Mouse (Mus musculus): Measurements from ENCODE around the gene Nuak2. TPM values are rescaled to one million over a fixed set of nuclear protein-coding genes. Genes with fewer than 3 reads are reported as not detected.

Nuak2 gene
- total and polyA plus RNA-seq, 2 experiments from 2014 or later: 7.0 to 9.9 TPM

DNA sequence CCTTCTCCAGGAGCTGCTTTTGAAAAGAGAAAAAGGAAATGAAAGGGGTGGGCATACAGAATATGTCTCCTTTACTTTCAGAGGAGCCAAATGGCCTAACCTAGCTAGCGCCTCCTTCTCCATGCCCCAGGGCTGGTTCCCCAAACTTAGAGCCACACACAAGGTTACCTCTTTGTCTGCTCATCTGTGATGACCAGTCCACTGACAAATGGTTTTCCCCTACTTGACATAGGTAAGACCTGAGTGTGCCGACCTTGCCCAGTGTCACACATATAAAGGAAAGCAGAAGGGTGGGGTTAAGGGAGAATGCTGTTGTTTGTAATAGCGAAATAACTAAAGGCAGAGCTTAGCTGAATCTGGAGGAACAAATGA is 58.9 kb downstream of the Nuak2 start:
- H3K27me3 ChIP-seq (ENCODE audit: insufficient read depth, low read length): no peaks in the 10 kb centered on the region
- H3K4me3 ChIP-seq (ENCODE audit: low read depth, low read length): no peak overlapping the region
- H3K4me1 ChIP-seq (ENCODE audit: insufficient read depth, low read length): 0 out of 2 replicates have a peak, but pooled peaks cover 16% of the 10 kb centered on the region
- no peak overlapping the region for H3K4me2 ChIP-seq (ENCODE audit: low read depth, low read length, poor library complexity, severe bottlenecking)
- H3K36me3 ChIP-seq (ENCODE audit: insufficient read depth, low read length): peaks cover 26% of the 10 kb centered on the region
- H3K27ac ChIP-seq (ENCODE audit: low read depth, low read length): no peak overlapping the region
- DNase-seq (ENCODE audit: low spot score): no peak
- WGBS: 75% methylated on average over 3 of the region's 3 CpGs
- TF ChIP-seq CTCF (IDR thresholded peaks at IDR 0.05): no peak
- H3K9ac ChIP-seq (replicated peaks; ENCODE audit: low read length, poor library complexity, severe bottlenecking): no peak overlapping the region
- H3K9me3 ChIP-seq (ENCODE audit: low read length): no peaks in the 10 kb centered on the region
- no peak for ATAC-seq (ENCODE audit: low FRiP score)

DNA sequence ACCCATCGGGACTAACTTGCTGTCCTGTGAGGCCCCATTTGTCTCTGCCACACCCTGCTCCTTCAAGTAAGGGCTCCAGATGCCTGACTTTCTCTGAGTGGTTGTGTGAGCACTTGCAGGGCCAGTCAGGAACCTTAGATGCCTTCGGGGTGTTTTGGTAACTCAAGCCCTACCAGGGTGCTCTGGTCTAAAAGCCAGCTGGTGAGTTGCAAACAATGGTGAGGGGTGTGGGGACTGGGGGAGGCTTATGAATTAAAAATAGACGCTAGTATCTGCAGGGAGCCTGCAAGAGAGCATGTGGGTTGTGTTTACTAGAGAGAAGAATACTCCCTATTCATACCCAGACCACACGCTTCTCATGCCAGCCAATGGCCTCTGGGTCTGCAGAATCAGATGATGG is 59.3 kb downstream of the Nuak2 start:
- no peak for ATAC-seq (ENCODE audit: low FRiP score)
- Histone ChIP-seq H3K27ac (ENCODE audit: low read depth, low read length) (no peak overlapping the region), H3K9me3 (ENCODE audit: low read length) (no peaks in the 10 kb centered on the region), H3K36me3 (ENCODE audit: insufficient read depth, low read length) (peaks cover 30% of the 10 kb centered on the region), H3K4me2 (ENCODE audit: low read depth, low read length, poor library complexity, severe bottlenecking) (no peak overlapping the region), H3K9ac (replicated peaks; ENCODE audit: low read length, poor library complexity, severe bottlenecking) (no peak overlapping the region), H3K27me3 (ENCODE audit: insufficient read depth, low read length) (no peaks in the 10 kb centered on the region), H3K4me1 (ENCODE audit: insufficient read depth, low read length) (0 out of 2 replicates have a peak, but pooled peaks cover 16% of the 10 kb centered on the region), H3K4me3 (ENCODE audit: low read depth, low read length) (no peak overlapping the region)
- DNase-seq (ENCODE audit: low spot score): no peak
- TF ChIP-seq CTCF (IDR thresholded peaks at IDR 0.05): no peak
- WGBS: 39% methylated on average over 4 of the region's 4 CpGs

DNA sequence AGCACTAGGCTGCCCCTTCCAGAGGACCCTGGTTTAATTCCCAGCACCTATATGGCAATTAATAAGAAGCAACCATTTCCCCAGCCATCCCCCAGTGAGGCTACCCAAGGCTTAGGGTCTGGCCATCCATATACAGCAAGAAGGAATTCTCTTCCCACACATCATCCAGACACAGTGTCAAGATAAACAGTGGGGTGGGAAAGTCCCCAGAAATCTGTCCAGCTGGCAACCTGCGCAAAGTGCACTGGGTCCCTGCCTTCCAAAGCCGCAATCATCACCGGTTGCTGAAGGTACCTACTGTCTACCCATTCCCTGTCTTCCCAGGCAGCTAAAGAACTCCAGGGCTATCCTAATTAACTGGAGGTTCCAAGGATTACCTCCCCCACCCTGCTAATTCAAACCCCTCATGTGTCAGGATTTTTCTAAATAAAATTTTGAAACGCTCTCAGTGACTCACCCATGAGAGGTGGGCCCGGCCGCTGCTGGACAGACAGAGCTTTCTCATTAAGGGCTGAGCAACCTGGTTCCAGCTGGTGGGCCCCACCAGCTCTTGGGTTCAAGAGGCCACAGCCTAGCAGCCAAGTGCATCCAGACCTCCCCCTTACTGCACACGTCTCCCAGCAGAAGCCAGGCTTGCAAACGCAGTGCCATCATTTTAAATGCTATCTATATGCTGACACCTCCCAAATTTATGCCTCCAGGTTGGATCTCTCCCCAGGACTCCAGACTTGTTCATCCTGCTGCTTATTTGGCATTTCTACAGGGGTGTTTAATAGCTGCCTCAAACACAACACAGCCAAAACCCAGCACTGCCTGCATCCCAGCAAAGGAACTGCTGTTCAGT is 60.5 kb downstream of the Nuak2 start:
- DNase-seq (ENCODE audit: low spot score) (no peak), ATAC-seq (ENCODE audit: low FRiP score) (no peak)
- H3K4me1 ChIP-seq (ENCODE audit: insufficient read depth, low read length): 0 out of 2 replicates have a peak, but pooled peaks cover 16% of the 10 kb centered on the region
- no peak overlapping the region for H3K9ac ChIP-seq (replicated peaks; ENCODE audit: low read length, poor library complexity, severe bottlenecking)
- H3K36me3 ChIP-seq (ENCODE audit: insufficient read depth, low read length): peaks cover 33% of the 10 kb centered on the region
- no peak for TF ChIP-seq CTCF (IDR thresholded peaks at IDR 0.05)
- no peak overlapping the region for H3K27ac ChIP-seq (ENCODE audit: low read depth, low read length)
- H3K4me2 ChIP-seq (ENCODE audit: low read depth, low read length, poor library complexity, severe bottlenecking): no peak overlapping the region
- 71% methylated on average over 8 of the region's 8 CpGs for whole genome bisulfite sequencing
- H3K9me3 ChIP-seq (ENCODE audit: low read length): no peaks in the 10 kb centered on the region
- no peak overlapping the region for H3K4me3 ChIP-seq (ENCODE audit: low read depth, low read length)
- no peaks in the 10 kb centered on the region for H3K27me3 ChIP-seq (ENCODE audit: insufficient read depth, low read length)

DNA sequence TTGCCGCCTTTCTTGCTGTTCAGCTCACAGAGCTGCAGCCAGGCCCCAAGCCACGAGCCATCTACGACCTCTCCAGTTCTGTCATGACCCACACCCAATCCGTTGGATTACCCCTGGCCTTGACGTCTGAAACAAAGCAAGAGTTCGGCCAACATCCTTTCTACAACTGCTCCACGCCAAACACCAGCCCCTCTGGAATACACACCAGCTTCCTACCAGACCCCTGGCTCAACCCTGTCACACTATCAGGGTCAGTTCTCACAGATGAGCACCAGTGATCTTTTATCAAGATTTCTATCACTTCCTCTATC is 61.1 kb downstream of the Nuak2 start:
- TF ChIP-seq CTCF (IDR thresholded peaks at IDR 0.05): no peak
- ATAC-seq (ENCODE audit: low FRiP score): no peak
- Histone ChIP-seq H3K4me2 (ENCODE audit: low read depth, low read length, poor library complexity, severe bottlenecking) (no peak overlapping the region), H3K4me3 (ENCODE audit: low read depth, low read length) (no peak overlapping the region), H3K9ac (replicated peaks; ENCODE audit: low read length, poor library complexity, severe bottlenecking) (no peak overlapping the region), H3K36me3 (ENCODE audit: insufficient read depth, low read length) (peaks cover 33% of the 10 kb centered on the region), H3K4me1 (ENCODE audit: insufficient read depth, low read length) (0 out of 2 replicates have a peak, but pooled peaks cover 12% of the 10 kb centered on the region), H3K9me3 (ENCODE audit: low read length) (no peaks in the 10 kb centered on the region), H3K27ac (ENCODE audit: low read depth, low read length) (no peak overlapping the region), H3K27me3 (ENCODE audit: insufficient read depth, low read length) (no peaks in the 10 kb centered on the region)
- WGBS: 62% methylated on average over 7 of the region's 7 CpGs
- no peak for DNase-seq (ENCODE audit: low spot score)

DNA sequence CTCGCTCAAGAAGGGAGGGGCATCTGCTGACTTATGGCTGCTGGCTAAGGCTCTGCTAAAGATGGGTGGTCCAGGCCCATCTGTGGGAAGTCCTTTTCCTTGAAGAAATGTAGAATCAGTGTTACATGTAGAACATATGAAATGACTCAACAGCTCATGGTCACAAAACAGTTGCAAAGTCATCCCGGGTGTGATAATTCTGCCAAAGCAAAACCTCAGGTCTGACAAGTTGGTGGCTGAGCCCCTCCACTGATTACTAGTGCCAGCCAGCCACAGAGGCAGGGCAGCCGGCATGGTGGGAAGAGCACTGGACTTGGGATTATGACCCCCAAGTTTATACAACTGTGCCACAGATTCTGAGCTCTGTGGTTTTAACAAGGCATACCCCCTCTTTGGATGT is 61.9 kb downstream of the Nuak2 start:
- Histone ChIP-seq H3K4me1 (ENCODE audit: insufficient read depth, low read length) (0 out of 2 replicates have a peak, but pooled peaks cover 5% of the 10 kb centered on the region), H3K4me2 (ENCODE audit: low read depth, low read length, poor library complexity, severe bottlenecking) (no peak overlapping the region), H3K9me3 (ENCODE audit: low read length) (no peaks in the 10 kb centered on the region), H3K36me3 (ENCODE audit: insufficient read depth, low read length) (peaks cover 33% of the 10 kb centered on the region), H3K27ac (ENCODE audit: low read depth, low read length) (no peak overlapping the region), H3K4me3 (ENCODE audit: low read depth, low read length) (no peak overlapping the region), H3K9ac (replicated peaks; ENCODE audit: low read length, poor library complexity, severe bottlenecking) (no peak overlapping the region), H3K27me3 (ENCODE audit: insufficient read depth, low read length) (no peaks in the 10 kb centered on the region)
- WGBS: 91% methylated on average over 3 of the region's 3 CpGs
- no peak for ATAC-seq (ENCODE audit: low FRiP score)
- no peak for TF ChIP-seq CTCF (IDR thresholded peaks at IDR 0.05)
- no peak for DNase-seq (ENCODE audit: low spot score)

DNA sequence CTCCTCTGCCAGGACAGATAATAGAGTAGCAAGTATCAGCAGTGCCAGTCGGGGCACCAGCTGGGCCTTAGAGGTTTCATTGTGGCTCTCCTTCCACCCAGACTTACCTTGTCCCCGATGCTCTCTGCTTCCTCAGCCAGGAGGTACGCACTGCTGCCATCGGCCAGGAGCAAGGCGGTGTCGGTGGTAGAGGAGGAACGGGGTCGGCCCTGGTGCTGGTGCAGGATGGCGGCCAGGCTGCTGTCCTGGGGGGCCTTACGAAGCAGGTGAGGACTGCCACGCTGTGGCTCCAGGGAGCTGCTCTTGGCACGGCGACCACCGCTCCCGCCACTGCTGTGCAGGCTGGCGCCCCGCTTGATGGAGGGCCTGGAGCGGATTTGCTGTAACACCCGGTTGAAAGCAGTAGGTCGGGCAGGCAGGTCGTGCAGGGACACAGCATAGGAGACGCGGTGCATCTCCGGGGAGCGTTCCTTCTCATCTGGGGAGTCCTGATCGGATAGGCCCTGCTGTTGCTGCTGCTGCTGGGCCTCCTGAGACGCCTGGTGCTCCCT is 64.7 kb downstream of the Nuak2 start:
- Histone ChIP-seq H3K4me3 (ENCODE audit: low read depth, low read length) (no peak overlapping the region), H3K9me3 (ENCODE audit: low read length) (no peaks in the 10 kb centered on the region), H3K27me3 (ENCODE audit: insufficient read depth, low read length) (no peaks in the 10 kb centered on the region), H3K36me3 (ENCODE audit: insufficient read depth, low read length) (peaks cover 26% of the 10 kb centered on the region), H3K4me2 (ENCODE audit: low read depth, low read length, poor library complexity, severe bottlenecking) (no peak overlapping the region), H3K4me1 (ENCODE audit: insufficient read depth, low read length) (peaks cover 13% of the 10 kb centered on the region), H3K9ac (replicated peaks; ENCODE audit: low read length, poor library complexity, severe bottlenecking) (no peak overlapping the region), H3K27ac (ENCODE audit: low read depth, low read length) (no peak overlapping the region)
- TF ChIP-seq CTCF (IDR thresholded peaks at IDR 0.05): no peak
- ATAC-seq (ENCODE audit: low FRiP score) (no peak), DNase-seq (ENCODE audit: low spot score) (no peak)
- WGBS: 84% methylated on average over 27 of the region's 27 CpGs

Data from midbrain, postnatal 0 days (tissue).